Mouse (Mus musculus): ENCODE results near the gene Rdm1.

Gene Rdm1

DNA sequence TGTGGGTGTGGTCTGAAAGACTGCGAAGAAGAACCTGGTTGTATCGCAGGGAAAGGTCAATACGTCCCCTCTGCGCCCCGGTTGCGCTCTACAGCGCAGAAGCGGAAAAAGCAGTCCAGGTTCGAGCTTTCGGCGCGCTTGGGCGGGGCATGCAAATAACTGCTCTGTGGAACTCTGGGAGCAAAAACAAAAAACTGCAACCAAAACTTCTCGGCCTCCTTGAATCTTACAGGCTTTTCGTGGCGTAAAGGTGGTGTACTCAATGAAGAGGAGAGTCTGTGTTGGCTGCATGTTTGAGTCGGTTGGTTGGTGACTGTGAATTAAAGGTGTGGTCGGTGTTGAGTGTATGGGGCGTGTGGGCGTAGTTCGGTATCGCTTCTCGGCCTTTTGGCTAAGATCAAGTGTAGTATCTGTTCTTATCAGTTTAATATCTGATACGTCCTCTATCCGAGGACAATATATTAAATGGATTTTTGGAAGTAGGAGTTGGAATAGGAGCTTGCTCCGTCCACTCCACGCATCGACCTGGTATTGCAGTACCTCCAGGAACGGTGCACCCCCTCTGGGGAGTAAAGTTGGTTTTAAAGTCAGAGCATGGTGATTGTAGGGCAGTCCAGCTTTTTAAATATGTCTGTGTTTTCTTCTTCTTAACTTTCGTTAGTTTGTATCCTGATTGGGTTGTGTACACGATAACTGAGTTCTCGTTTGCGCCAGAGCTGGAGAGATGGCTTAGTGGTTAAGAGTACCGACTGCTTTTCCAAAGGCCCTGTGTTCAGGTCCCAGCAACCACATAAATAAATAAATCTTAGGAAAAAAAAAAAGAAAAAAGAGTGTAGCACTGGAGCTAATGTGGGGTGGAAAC lies at the start of gene Rdm1:
Gene Rdm1, plus strand, starts transcription at position 201 of the 862 bp plus-strand sequence.
- CTCF ChIA-PET: interaction anchor here in 3 of 4 experiments (0.5 to 1.6 kb wide), 11 partner anchors 12 to 807 kb away, joined by 3 to 8 read pairs (median 3); partner anchors contain the start of gene Dhx8 (in 1 of the 3)

DNA sequence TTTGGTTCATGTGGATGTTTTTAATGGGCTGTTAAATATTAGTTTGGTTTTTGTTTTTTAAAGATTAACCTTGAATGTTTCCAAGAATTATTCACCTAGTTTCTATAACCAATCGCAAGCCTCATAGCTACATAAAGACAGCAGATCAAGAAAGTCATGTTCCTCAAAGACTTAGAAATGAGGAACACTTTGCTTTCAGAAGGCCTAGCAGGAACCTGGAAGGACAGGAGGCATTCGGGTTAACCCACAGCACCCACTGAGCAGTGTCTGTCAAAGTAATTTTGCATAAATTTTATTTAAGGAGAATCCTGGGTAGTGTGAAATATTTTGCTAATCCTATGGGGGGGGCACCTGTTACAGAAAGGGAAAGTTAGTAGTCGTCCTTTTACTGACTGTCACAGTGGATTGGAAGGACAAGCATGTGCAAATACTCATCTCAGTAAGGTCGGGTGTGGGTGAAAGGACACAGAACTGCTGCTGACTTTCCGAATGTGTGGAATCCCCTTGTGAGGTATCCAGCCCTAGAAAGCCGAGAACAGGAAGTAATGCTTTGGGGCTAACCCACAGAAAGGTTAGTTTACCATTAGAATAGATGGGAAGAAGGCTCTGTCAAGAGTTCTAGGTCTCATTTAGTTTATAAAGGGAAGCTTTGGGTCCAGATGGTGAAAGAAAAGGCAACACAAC lies 45.8 kb upstream of the Rdm1 start:
- CTCF ChIA-PET: interaction anchor here in 3 of 4 experiments (0.6 to 2.5 kb wide), 11 partner anchors 9 to 371 kb away, joined by 3 to 9 read pairs (median 3); no protein-coding TSS in a partner anchor
- POLR2A ChIA-PET: interaction anchor here (0.7 to 47.2 kb wide), 48 partner anchors 6 to 794 kb away, joined by 3 to 978 read pairs (median 6); partner anchors contain the start of genes Brca1 (in 3 of the 4), Nbr1 (in 3 of the 4), Rpl27 (in 3 of the 4) and Dhx8 (in 2 of the 4)

More for the DNA sequence above, at the start of gene Rdm1:
- POLR2A ChIA-PET: interaction anchor here (0.6 to 9.6 kb wide), 124 partner anchors 8 to 1487 kb away, joined by 3 to 328 read pairs (median 6); partner anchors contain the start of genes Dhx8 (in 4 of the 4), Arl4d (in 3 of the 4), Tmem106a (in 3 of the 4) and Brca1 (in 2 of the 4)

DNA sequence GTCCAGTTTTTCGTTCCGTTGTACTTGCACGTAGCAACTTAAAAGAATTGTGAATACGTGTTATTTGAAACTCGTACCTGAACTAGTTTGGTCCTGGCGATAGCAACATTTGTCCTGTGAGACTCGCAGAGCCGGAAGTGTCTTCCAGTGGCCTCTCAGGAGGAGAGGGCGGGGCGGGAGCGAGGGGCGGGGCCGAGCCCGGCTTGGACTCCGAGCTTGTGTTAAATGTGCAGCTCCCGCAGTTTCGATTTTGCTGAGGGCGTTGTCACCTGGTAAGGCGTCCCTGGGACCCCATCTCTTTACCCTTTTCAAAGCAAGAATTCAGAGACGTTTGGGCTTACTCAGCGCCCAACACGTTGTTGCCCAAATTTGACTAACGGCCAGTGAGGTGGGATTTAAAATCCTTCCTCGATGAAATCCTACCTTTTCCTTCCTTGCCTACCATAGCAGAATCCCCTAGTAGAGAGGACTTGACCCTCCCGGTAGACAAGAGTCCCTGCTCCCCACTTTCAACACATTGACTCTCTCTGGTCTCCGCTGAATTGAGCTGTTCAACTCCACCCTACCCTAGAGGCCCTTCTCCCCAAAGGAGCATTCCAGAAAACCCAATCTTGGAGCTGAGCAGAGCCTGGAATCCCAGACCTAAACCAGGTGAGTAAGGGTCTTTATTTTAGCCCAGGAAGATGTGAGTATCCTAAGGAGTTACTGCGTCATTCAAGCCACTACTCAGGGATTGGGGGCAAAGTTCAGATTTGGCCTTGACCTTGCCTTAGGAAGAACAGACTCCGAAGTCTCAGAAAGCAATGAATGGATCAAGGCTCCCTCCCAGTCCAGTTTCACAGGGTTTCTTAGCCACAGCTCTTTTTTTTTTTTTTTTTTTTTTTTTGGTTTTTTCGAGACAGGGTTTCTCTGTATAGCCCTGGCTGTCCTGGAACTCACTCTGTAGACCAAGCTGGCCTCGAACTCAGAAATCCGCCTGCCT lies 44.6 kb upstream of the Rdm1 start, which contains the start of gene Tmem106a:
Gene Tmem106a, plus strand, starts transcription at position 189 of the 982 bp plus-strand sequence.
- POLR2A ChIA-PET: interaction anchor here (0.6 to 47.2 kb wide), 83 partner anchors 7 to 1262 kb away, joined by 3 to 978 read pairs (median 4); partner anchors contain the start of genes Brca1 (in 3 of the 4), Nbr1 (in 3 of the 4), Rpl27 (in 3 of the 4) and Dhx8 (in 2 of the 4)
- CTCF ChIA-PET: interaction anchor here (0.5 to 2.9 kb wide), 21 partner anchors 8 to 555 kb away, joined by 3 to 12 read pairs (median 4); no protein-coding TSS in a partner anchor

DNA sequence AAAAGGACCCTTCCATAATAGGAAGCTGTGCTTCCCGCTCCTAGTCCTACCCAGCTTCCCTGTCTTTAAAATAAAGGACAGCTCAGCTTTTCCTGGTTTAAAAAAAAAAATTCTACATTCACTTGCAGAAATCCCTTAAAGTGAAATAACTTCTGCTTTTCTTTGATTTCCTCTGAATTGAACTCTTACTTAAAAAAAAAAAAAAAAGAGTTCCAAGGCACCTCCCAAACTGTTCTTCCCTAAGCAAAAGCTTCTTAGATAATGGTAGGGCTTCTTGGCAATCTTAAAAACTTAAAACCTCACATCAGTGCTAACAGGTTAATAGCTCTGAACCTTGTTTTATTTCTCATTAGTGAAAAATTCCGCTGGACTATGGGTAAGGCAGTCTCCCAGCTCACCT lies 43.8 kb upstream of the Rdm1 start:
- ChIA-PET CTCF (interaction anchor here (0.6 to 2.9 kb wide), 14 partner anchors 8 to 1015 kb away, joined by 3 to 12 read pairs (median 5); no protein-coding TSS in a partner anchor), POLR2A (interaction anchor here (0.6 to 47.2 kb wide), 53 partner anchors 6 to 141 kb away, joined by 3 to 978 read pairs (median 6); partner anchors contain the start of genes Brca1 (in 3 of the 4), Nbr1 (in 3 of the 4), Rdm1 (in 2 of the 4) and Rpl27 (in 1 of the 4))

DNA sequence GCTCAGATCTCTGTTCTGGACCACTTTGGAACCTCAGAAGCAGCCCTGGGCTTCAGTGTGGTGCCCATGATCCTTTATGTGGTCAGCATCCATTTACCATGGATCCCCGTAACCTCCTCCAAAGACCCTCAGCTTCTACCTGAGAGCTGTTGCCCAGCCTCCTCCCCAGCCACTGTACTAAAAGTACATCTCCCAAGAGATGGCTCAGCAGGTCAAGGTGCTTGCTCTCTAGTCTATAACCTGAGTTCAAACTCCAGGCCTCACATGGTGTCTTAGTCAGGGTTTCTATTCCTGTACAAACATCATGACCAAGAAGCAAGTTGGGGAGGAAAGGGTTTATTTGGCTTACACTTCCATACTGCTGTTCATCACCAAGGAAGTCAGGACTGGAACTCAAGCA lies 42.0 kb upstream of the Rdm1 start:
- CTCF ChIA-PET: interaction anchor here in 3 of 4 experiments (0.6 to 2.9 kb wide), 6 partner anchors 9 to 84 kb away, joined by 3 to 18 read pairs (median 4); partner anchors contain the start of gene Gm11634 (in 1 of the 3)
- POLR2A ChIA-PET: interaction anchor here in 3 of 4 experiments (0.7 to 47.2 kb wide), 14 partner anchors 4 to 106 kb away, joined by 3 to 978 read pairs (median 4); partner anchors contain the start of genes Brca1 (in 2 of the 3), Nbr1 (in 2 of the 3), Gm11634 (in 1 of the 3) and Rdm1 (in 1 of the 3)

DNA sequence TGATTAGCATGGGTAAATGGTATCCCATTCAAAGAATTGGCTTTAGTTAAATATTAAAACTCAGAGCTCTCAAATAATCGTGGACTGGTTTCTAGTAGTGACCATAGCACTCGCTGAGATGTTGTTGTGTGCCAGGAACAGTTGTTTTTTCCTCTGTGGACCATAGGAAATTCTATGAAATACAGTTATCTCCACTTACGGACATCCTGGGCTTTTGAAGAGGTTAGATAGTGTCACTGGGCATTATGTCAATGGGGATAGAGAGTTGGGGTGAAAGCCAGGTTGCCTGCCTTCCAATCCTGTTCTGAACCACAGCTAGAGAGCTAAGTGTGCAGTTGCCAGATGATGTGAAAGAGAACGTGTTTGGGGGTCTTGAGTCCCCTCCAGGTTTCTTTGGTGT lies 41.2 kb upstream of the Rdm1 start:
- POLR2A ChIA-PET: interaction anchor here in 3 of 4 experiments (0.7 to 47.2 kb wide), 16 partner anchors 4 to 107 kb away, joined by 3 to 978 read pairs (median 13); partner anchors contain the start of genes Nbr1 (in 2 of the 3), Brca1 (in 1 of the 3), Gm11634 (in 1 of the 3) and Rdm1 (in 1 of the 3)
- CTCF ChIA-PET: interaction anchor here in 1 of 4 experiments (0.6 to 1.7 kb wide), 2 partner anchors 17 to 166 kb away, joined by 3 to 5 read pairs; no protein-coding TSS in a partner anchor

DNA sequence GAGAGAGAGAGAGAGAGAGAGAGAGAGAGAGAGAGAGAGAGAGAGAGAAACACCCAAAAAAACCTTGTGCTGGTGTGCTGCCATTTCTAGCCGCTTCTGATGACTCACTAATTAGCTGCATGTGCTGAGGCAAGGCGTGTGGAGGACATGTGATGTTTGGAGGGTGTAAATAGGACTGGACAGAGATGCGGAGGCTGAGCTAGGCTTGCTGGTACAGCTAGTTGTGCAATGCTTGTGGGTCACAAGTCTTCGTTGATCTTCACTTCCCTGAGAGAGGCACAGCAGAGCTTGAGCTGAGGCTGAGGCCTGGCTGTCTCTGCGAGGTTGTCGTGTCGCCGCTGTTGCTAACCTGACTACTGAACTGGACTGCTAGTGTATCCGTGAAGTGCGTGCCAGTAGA lies 39.3 kb upstream of the Rdm1 start:
- CTCF ChIA-PET: interaction anchor here in 3 of 4 experiments (0.5 to 5.5 kb wide), 4 partner anchors 11 to 214 kb away, joined by 3 to 73 read pairs (median 8); no protein-coding TSS in a partner anchor
- POLR2A ChIA-PET: interaction anchor here (0.6 to 47.2 kb wide), 28 partner anchors 8 to 252 kb away, joined by 3 to 978 read pairs (median 5); partner anchors contain the start of genes Nbr1 (in 2 of the 4), Brca1 (in 1 of the 4), Gm11634 (in 1 of the 4) and Rdm1 (in 1 of the 4)

DNA sequence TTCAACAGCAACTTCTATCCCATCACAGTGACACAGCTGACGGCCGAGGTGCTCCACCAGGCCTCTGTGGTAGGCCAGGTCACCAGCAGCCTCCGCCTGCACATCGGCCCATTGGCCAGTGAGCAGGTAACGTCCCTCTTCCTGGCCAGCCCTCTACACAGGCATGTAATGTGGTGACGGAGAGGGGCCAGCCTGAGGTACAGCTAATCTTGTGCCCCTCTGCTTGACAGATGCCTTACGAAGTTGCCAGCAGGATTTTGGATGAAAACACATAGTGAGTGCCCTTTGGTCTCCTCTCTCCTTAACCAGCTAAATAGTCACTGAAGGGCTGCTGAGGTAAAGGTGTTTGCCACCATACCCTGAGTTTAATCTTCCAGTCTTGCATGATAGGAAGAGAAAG lies 38.1 kb upstream of the Rdm1 start:
- POLR2A ChIA-PET: interaction anchor here in 2 of 4 experiments (0.7 to 47.2 kb wide), 20 partner anchors 9 to 205 kb away, joined by 3 to 978 read pairs (median 6); partner anchors contain the start of genes Nbr1 (in 2 of the 2), Rdm1 (in 2 of the 2), Brca1 (in 1 of the 2) and Gm11634 (in 1 of the 2)
- CTCF ChIA-PET: interaction anchor here in 1 of 4 experiments (5.5 kb wide), 1 partner anchor 12 kb away, joined by 73 read pairs; no protein-coding TSS in a partner anchor

DNA sequence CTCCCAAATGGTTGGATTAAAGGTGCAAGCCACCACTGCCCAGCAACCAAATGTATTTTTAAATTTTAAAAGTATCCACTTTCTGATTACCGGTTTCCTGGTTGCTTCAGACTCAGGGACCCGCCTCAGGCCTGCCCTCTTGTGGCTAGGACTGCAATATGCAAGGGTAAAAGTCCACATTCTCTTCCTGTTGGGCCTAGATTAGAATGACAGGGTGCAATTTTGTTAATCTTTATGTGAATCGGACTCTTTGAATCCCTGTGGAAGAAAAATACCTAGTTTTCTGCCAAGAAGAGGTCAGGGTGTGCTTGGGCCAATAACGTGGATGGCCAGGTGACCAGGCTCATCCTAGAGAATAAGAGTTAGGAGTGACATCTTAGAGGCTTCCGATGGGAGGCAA lies 37.6 kb upstream of the Rdm1 start:
- ChIA-PET POLR2A (interaction anchor here (0.7 to 47.2 kb wide), 45 partner anchors 8 to 1062 kb away, joined by 3 to 978 read pairs (median 9); partner anchors contain the start of genes Rdm1 (in 4 of the 4), Brca1 (in 2 of the 4), Nbr1 (in 2 of the 4) and Tmem106a (in 2 of the 4)), CTCF (interaction anchor here in 2 of 4 experiments (0.7 to 5.5 kb wide), 7 partner anchors 13 to 122 kb away, joined by 3 to 73 read pairs (median 7); no protein-coding TSS in a partner anchor)

DNA sequence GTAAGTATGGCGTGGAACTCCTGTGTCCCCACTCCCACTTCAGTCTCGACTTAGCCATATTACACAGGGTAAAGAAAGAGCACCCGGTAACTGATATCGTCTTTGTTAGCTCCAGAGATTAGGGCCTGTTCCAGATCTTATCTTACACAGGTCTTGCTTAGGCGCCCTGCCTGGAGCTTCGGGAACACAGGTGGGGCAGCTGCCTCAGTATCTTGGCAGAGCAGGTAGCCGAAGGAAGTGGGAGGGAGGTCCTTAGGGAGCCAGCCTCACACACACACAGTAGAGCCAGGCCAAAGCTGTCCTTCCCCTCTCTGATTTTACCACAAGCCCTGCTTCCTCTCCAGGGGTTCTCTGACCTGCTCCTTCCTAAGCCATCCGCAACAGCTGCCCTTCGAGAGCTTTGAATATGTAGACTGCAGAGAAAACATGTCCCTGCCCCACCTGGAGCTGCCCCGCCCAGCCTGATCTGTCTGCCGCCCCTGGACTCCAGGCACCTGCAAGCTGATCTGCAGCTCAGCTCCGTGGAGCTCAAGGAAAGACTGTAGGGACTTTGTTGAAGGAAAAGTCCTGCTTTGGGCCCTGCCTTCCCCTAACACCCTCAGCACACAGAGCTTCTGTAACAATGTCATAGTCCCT lies 36.9 kb upstream of the Rdm1 start:
- POLR2A ChIA-PET: interaction anchor here (0.6 to 47.2 kb wide), 79 partner anchors 8 to 1062 kb away, joined by 3 to 978 read pairs (median 6); partner anchors contain the start of genes Rdm1 (in 4 of the 4), Rpl27 (in 3 of the 4), Tmem106a (in 3 of the 4) and Brca1 (in 2 of the 4)
- CTCF ChIA-PET: interaction anchor here (0.5 to 5.5 kb wide), 24 partner anchors 8 to 244 kb away, joined by 3 to 73 read pairs (median 4); partner anchors contain the start of genes Rpl27 (in 2 of the 4), Tmem106a (in 2 of the 4), Dhx8 (in 1 of the 4) and Nbr1 (in 1 of the 4)

DNA sequence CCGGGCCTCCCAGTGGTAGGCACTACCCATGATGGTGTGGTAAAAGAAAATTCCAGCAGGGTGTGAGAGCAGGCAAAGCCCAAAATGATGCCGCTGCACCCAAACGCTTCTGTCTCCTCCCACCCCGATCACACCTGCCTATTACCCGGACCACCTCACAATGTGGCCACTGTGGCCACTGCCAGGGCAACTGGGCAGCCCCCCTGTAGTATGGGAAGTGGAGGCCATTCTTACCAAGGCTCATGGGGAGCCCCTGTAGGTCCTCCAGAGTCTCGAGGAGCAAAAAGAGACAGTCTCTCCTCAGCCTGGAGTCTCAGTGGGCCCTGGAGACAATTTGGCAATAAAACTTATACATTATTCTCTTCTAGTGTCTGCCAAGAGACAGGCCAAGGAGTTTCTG lies 27.8 kb upstream of the Rdm1 start, which contains the start of gene Gm11634:
Gene Gm11634, minus strand, starts transcription at position 101 of the 400 bp plus-strand sequence.
- ChIA-PET POLR2A (interaction anchor here in 2 of 4 experiments (0.7 to 47.2 kb wide), 26 partner anchors 9 to 204 kb away, joined by 3 to 978 read pairs (median 6); partner anchors contain the start of genes Arl4d (in 1 of the 2), Brca1 (in 1 of the 2), Nbr1 (in 1 of the 2) and Rdm1 (in 1 of the 2)), CTCF (interaction anchor here in 2 of 4 experiments (0.7 to 0.9 kb wide), 2 partner anchors 15 to 179 kb away, joined by 3 read pairs; no protein-coding TSS in a partner anchor)

DNA sequence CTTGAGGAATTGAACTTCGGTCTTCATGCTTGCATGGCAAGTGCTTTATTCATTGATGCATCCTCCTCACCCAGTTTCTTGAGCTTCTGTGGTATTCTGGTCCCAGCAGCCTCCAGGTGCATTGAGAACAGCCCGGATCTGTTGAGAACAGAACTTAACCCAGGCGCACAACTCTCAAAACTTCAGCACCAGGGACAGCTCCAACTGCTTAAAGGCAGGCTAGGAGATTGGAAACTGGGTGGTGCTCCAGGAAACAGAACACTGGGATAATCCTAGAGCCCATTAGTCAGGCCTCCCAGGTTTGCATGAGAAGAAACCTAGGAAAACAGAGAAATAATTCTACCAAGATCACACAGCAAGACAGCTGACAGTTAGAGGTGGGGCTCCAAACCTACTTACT lies 24.5 kb upstream of the Rdm1 start:
- ChIA-PET POLR2A (interaction anchor here (0.7 to 47.2 kb wide), 37 partner anchors 9 to 207 kb away, joined by 3 to 978 read pairs (median 5); partner anchors contain the start of genes Rdm1 (in 3 of the 4), Tmem106a (in 3 of the 4), Brca1 (in 1 of the 4) and Dhx8 (in 1 of the 4)), CTCF (interaction anchor here in 2 of 4 experiments (0.6 to 1.4 kb wide), 3 partner anchors 12 to 56 kb away, joined by 3 to 4 read pairs (median 3); partner anchors contain the start of gene Tmem106a (in 1 of the 2))

DNA sequence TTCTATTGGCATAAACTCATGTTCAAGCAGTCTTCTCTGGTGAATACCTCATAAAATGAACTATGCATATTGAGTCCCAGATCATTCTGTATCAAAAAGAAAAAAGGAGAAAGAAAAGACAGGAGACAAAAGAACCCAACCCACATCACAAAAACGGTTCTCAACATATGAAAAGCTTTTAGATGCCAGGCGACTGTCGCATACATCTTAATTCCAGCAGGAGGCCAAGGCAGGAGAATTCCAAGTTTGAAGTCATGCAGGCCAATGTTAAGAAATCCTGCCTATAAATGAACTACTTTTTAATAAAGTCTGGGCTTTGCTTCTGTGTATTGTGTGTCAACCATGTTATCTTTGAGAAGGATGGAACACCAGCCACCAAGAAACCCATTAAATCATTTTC lies 22.9 kb upstream of the Rdm1 start:
- ChIA-PET CTCF (interaction anchor here in 2 of 4 experiments (0.6 to 1.8 kb wide), 2 partner anchors 14 to 24 kb away, joined by 3 to 5 read pairs; no protein-coding TSS in a partner anchor), POLR2A (interaction anchor here (0.6 to 47.2 kb wide), 53 partner anchors 8 to 1128 kb away, joined by 3 to 978 read pairs (median 11); partner anchors contain the start of genes Rdm1 (in 4 of the 4), Tmem106a (in 4 of the 4), Nbr1 (in 3 of the 4) and Brca1 (in 2 of the 4))

Data from embryonic stem cell, embryonic (primary cell).